Mouse (Mus musculus): ENCODE measurements around the gene Klhl29. TPM values are rescaled to one million over a fixed set of nuclear protein-coding genes. Genes with fewer than 3 reads are reported as not detected.

The Klhl29 gene
- 1.8 and 2.8 TPM in 2 replicates for polyA plus RNA-seq (2012; rRNA removed)

- 2% methylated on average over 66 of the region's 66 CpGs for WGBS
- DNase-seq (ENCODE audit: low read depth, low spot score), result no peak
Measured at GRCm38 (mm10) chr12:5375616-5376461, at the start of gene Klhl29. TSS of gene Klhl29 (minus strand) at chr12:5375682.

GRCm38 (mm10) chr12:5425276-5425675 lies 49.8 kb upstream of the Klhl29 start:
- 68% methylated on average over 4 of the region's 4 CpGs for WGBS
- DNase-seq (ENCODE audit: low read depth, low spot score), result no peak

GRCm38 (mm10) chr12:5415806-5416205 lies 40.3 kb upstream of the Klhl29 start:
- no peak for DNase-seq (ENCODE audit: low read depth, low spot score)
- WGBS, result 56% methylated on average over 3 of the region's 3 CpGs

- DNase-seq (ENCODE audit: low read depth, low spot score), result no peak
Measured at GRCm38 (mm10) chr12:5413976-5414375, 38.5 kb upstream of the Klhl29 start.

GRCm38 (mm10) chr12:5411761-5412537 lies 36.5 kb upstream of the Klhl29 start:
- DNase-seq (ENCODE audit: low read depth, low spot score), result no peak
- WGBS, result 70% methylated on average over 13 of the region's 13 CpGs

GRCm38 (mm10) chr12:5411346-5411745 lies 35.9 kb upstream of the Klhl29 start:
- 79% methylated on average over 4 of the region's 4 CpGs for WGBS
- no peak for DNase-seq (ENCODE audit: low read depth, low spot score)

- peak; percentile 11 for DNase-seq (ENCODE audit: low read depth, low spot score)
- 10% methylated on average over 16 of the region's 16 CpGs for WGBS
Measured at GRCm38 (mm10) chr12:5410391-5411115, 35.1 kb upstream of the Klhl29 start.

- 88% methylated on average over 8 of the region's 8 CpGs for WGBS
- no peak for DNase-seq (ENCODE audit: low read depth, low spot score)
Measured at GRCm38 (mm10) chr12:5407175-5407574, 31.7 kb upstream of the Klhl29 start.

GRCm38 (mm10) chr12:5397423-5397822 lies 21.9 kb upstream of the Klhl29 start:
- WGBS, result 58% methylated on average over 5 of the region's 5 CpGs
- DNase-seq (ENCODE audit: low read depth, low spot score), result no peak

GRCm38 (mm10) chr12:5395188-5395587 lies 19.7 kb upstream of the Klhl29 start:
- WGBS, result 33% methylated on average over 3 of the region's 3 CpGs
- DNase-seq (ENCODE audit: low read depth, low spot score), result no peak

- 63% methylated on average over 1 of the region's 1 CpGs for WGBS
- DNase-seq (ENCODE audit: low read depth, low spot score), result no peak
Measured at GRCm38 (mm10) chr12:5387112-5387511, 11.6 kb upstream of the Klhl29 start.

GRCm38 (mm10) chr12:5386688-5387087 lies 11.2 kb upstream of the Klhl29 start:
- DNase-seq (ENCODE audit: low read depth, low spot score), result no peak

- DNase-seq (ENCODE audit: low read depth, low spot score), result no peak
Measured at GRCm38 (mm10) chr12:5381694-5382093, 6.2 kb upstream of the Klhl29 start.

- 2% methylated on average over 81 of the region's 84 CpGs for WGBS
- DNase-seq (ENCODE audit: low read depth, low spot score), result no peak
Measured at GRCm38 (mm10) chr12:5374684-5375615, 532 bp downstream of the Klhl29 start.

- WGBS, result 5% methylated on average over 31 of the region's 31 CpGs
- DNase-seq (ENCODE audit: low read depth, low spot score), result no peak
Measured at GRCm38 (mm10) chr12:5374196-5374683, 1.2 kb downstream of the Klhl29 start.

- DNase-seq (ENCODE audit: low read depth, low spot score), result no peak
- WGBS, result 2% methylated on average over 42 of the region's 42 CpGs
Measured at GRCm38 (mm10) chr12:5373641-5374195, 1.8 kb downstream of the Klhl29 start.

GRCm38 (mm10) chr12:5369396-5369795 lies 6.1 kb downstream of the Klhl29 start:
- DNase-seq (ENCODE audit: low read depth, low spot score), result no peak
- 91% methylated on average over 4 of the region's 4 CpGs for WGBS

GRCm38 (mm10) chr12:5364836-5365235 lies 10.6 kb downstream of the Klhl29 start:
- WGBS, result 83% methylated on average over 3 of the region's 3 CpGs
- DNase-seq (ENCODE audit: low read depth, low spot score), result no peak
